Mouse (Mus musculus) common myeloid progenitor, adult 5-6 weeks (primary cell): ENCODE measurements around the gene Epsti1. TPM values are rescaled to one million over a fixed set of nuclear protein-coding genes. Genes with fewer than 3 reads are reported as not detected.
A peak's percentile ranks its signal among the peaks of the same experiment; 100 is the strongest.

Experiments used
- ATAC-seq: replicated peaks from 2 replicates; pipeline ENCODE4 v1.8.0; 2016; ENCODE audit warnings: low read depth, mild to moderate bottlenecking, moderate TSS enrichment, inconsistent platforms; ENCODE audit not compliant: poor library complexity, severe bottlenecking
- total RNA-seq: library from RNA; stranded (forward); fragments of 200-1000, 187-1606 nt; gene quantifications from 2 replicates; pipeline ENCODE4 v1.2.3, GENCODE M21; 2017

The Epsti1 gene
- total RNA-seq, 1 experiment from 2014 or later: 64.7 TPM

- no peak for ATAC-seq
These were observed 11.7 kb downstream of the Epsti1 start for GRCm38 (mm10) chr14:77915776-77916175.

GRCm38 (mm10) chr14:77921641-77922040 lies 17.6 kb downstream of the Epsti1 start:
- no peak for ATAC-seq

GRCm38 (mm10) chr14:77923076-77923865 lies 19.2 kb downstream of the Epsti1 start:
- no peak for ATAC-seq

GRCm38 (mm10) chr14:77925414-77925813 lies 21.4 kb downstream of the Epsti1 start:
- ATAC-seq: no peak

- ATAC-seq: peak; percentile 64
These were observed 22.7 kb downstream of the Epsti1 start for GRCm38 (mm10) chr14:77926718-77927117.

GRCm38 (mm10) chr14:77928021-77928420 lies 24.0 kb downstream of the Epsti1 start:
- peak; percentile 66 for ATAC-seq

- ATAC-seq: no peak
These were observed 24.6 kb downstream of the Epsti1 start for GRCm38 (mm10) chr14:77928653-77929052.

GRCm38 (mm10) chr14:77929139-77929678 lies 25.2 kb downstream of the Epsti1 start:
- peak; percentile 55 for ATAC-seq

GRCm38 (mm10) chr14:77932150-77933047 lies 28.4 kb downstream of the Epsti1 start:
- peak; percentile 31 for ATAC-seq

- ATAC-seq: no peak
These were observed 29.2 kb downstream of the Epsti1 start for GRCm38 (mm10) chr14:77933243-77933642.

GRCm38 (mm10) chr14:77934431-77934830 lies 30.4 kb downstream of the Epsti1 start:
- ATAC-seq: no peak

GRCm38 (mm10) chr14:77941105-77941504 lies 37.1 kb downstream of the Epsti1 start:
- ATAC-seq: no peak

GRCm38 (mm10) chr14:77942235-77942634 lies 38.2 kb downstream of the Epsti1 start:
- ATAC-seq: no peak

GRCm38 (mm10) chr14:77942793-77943558 lies 38.9 kb downstream of the Epsti1 start:
- ATAC-seq: no peak

GRCm38 (mm10) chr14:77961741-77962140 lies 57.7 kb downstream of the Epsti1 start:
- ATAC-seq: no peak

GRCm38 (mm10) chr14:77963525-77963924 lies 59.5 kb downstream of the Epsti1 start:
- ATAC-seq: no peak

GRCm38 (mm10) chr14:77971355-77971754 lies 67.3 kb downstream of the Epsti1 start:
- no peak for ATAC-seq

GRCm38 (mm10) chr14:77974221-77974620 lies 70.2 kb downstream of the Epsti1 start:
- ATAC-seq: no peak

- peak; percentile 79 for ATAC-seq
These were observed 71.7 kb downstream of the Epsti1 start for GRCm38 (mm10) chr14:77975702-77976101.

- ATAC-seq: no peak
These were observed 77.5 kb downstream of the Epsti1 start for GRCm38 (mm10) chr14:77981516-77981915.
